Mouse (Mus musculus) lung, embryonic 14.5 days (tissue): Measurements from ENCODE around the gene Tectb. TPM values are rescaled to one million over a fixed set of nuclear protein-coding genes. Genes with fewer than 3 reads are reported as not detected.

Experiments used
- ATAC-seq: fragments of 200-750 bp; cut with Nextera tagmentation; 2 replicates; pipeline ENCODE4 v1.8.0; 2017; ENCODE audit warnings: mild to moderate bottlenecking, moderate TSS enrichment, moderate library complexity; ENCODE audit not compliant: insufficient read depth
- DNase-seq: peaks from one replicate; pipeline ENCODE4 v3.0.0-alpha.2; 2015
- H3K27ac ChIP-seq: fragments of 300-500 bp; sonication (generic); 2 replicates; pipeline ENCODE4 v1.5.1; 2014; ENCODE audit warnings: low read depth, mild to moderate bottlenecking, moderate library complexity
- H3K27me3 ChIP-seq: fragments of 300-500 bp; sonication (generic); 2 replicates; pipeline ENCODE4 v1.6.1; 2014; ENCODE audit warnings: low read length, control low read depth; ENCODE audit not compliant: insufficient read depth
- H3K36me3 ChIP-seq: fragments of 300-500 bp; sonication (generic); 2 replicates; pipeline ENCODE4 v1.6.1; 2014; ENCODE audit warnings: control low read depth; ENCODE audit not compliant: insufficient read depth
- H3K4me1 ChIP-seq: fragments of 300-500 bp; sonication (generic); 2 replicates; pipeline ENCODE4 v1.6.1; 2014; ENCODE audit warnings: antibody characterized with exemption, control low read depth; ENCODE audit not compliant: insufficient read depth
- H3K4me2 ChIP-seq: fragments of 300-500 bp; sonication (generic); 2 replicates; pipeline ENCODE4 v1.6.1; 2014; ENCODE audit warnings: mild to moderate bottlenecking
- H3K4me3 ChIP-seq: fragments of 300-500 bp; sonication (generic); 2 replicates; pipeline ENCODE4 v1.5.1; 2014; ENCODE audit warnings: low read depth, low read length
- H3K9ac ChIP-seq: fragments of 300-500 bp; sonication (generic); 2 replicates; pipeline ENCODE4 v1.6.1; 2014
- H3K9me3 ChIP-seq: fragments of 300-500 bp; sonication (generic); 2 replicates; pipeline ENCODE4 v1.6.1; 2016; ENCODE audit warnings: low read depth, low read length, control low read depth
- CTCF ChIP-seq: IDR thresholded peaks from 2 replicates; pipeline ENCODE4 v1.5.1; 2016; ENCODE audit warnings: antibody characterized with exemption, low read depth
- WGBS: fragments of 180-500 bp; shearing (Covaris S2); extraction: QIAGEN DNeasy Blood & Tissue Kit; methylation state at CpG from one replicate; pipeline ENCODE4 v1.1.7; 2014; 5-methylcytosine and 5-hydroxymethylcytosine counted together
- polyA plus RNA-seq: library from polyadenylated mRNA; unstranded; fragments of >200 nt; fragmentation: Nextera tagmentation; extraction: Ambion mirVana; gene quantifications from 2 replicates; pipeline ENCODE4 v1.2.1, GENCODE M21; 2014

The Tectb gene
- not detected in 2 replicates for polyA plus RNA-seq

DNA sequence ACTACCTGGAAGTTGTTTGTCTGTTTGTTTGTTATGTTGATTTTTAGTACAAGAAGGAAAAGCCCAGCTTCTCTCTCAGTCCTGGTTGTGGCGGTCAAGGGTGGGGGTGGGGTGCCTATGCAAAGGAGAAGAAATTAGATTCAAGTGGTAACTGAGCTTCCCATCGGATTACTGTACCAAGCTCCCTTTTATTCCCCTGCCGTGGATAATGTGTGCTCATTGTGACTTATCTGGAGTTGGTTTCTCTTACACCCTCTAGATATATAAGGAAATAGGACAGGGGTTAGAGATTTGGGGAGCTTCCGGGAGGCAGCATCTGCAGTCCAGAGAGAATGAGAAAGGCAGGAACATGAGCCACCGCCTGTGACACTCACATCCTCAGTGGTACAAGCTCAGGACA lies at the start of gene Tectb:
Tectb (plus strand) TSS at position 301 of the 400 bp plus-strand sequence.
- DNase-seq: no peak
- Histone ChIP-seq H3K4me2 (no peak within 1 kb of the TSS), H3K27ac (no peak within 1 kb of the TSS), H3K4me3 (no peak within 1 kb of the TSS), H3K9ac (no peak within 1 kb of the TSS), H3K36me3 (no peaks in the 10 kb centered on the region), H3K27me3 (no peaks in the 10 kb centered on the region), H3K9me3 (no peaks in the 10 kb centered on the region), H3K4me1 (no peaks in the 10 kb centered on the region)
- WGBS: 84% methylated on average over 5 of the region's 5 CpGs
- no peak for TF ChIP-seq CTCF
- ATAC-seq: no peak

DNA sequence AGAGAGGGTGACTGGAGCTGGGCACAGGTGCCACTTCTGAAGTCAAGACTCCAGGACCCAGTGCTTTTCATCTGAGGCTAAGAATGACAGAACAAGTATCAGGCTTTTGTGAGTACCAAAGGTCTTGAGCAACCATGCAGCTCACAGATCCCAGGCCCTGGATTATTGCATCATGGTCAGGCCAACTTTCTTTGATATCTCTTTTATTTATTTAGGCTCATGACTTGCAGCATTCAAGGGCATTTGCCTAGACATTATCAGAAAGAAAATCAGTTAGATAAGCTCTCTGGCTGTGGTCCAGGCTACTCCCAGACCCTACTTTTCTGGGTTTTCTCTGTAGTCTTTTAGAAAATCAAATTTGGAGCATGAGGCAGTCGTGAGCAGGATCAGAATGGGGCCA lies 48.8 kb upstream of the Tectb start:
- TF ChIP-seq CTCF: no peak
- H3K4me1 ChIP-seq: peaks cover 3% of the 10 kb centered on the region
- no peak overlapping the region for H3K9ac ChIP-seq
- H3K4me2 ChIP-seq: no peak overlapping the region
- ATAC-seq: no peak
- H3K27ac ChIP-seq: no peak overlapping the region
- DNase-seq: no peak
- WGBS: 35% methylated on average over 1 of the region's 1 CpGs
- no peaks in the 10 kb centered on the region for H3K27me3 ChIP-seq
- H3K36me3 ChIP-seq: no peaks in the 10 kb centered on the region
- H3K4me3 ChIP-seq: no peak overlapping the region
- H3K9me3 ChIP-seq: no peaks in the 10 kb centered on the region

DNA sequence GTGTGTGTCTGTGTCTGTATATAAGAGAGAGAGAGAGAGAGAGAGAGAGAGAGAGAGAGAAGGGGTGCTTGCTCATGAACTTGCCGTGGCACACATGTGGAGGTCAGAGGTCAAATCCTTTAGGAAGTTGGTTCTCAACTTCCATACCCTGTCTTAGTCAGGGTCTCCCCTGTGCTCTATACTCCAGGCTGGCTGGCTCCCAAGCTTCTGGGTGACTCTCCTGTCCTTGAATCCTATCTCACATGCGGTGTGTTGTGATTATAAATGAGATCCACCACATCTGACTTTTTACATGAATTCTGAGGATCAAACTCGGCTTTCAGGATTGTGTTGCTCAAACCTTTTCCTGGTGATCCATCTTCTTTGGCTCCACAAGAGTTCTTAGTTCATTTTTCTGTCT lies 48.1 kb upstream of the Tectb start:
- WGBS: 64% methylated on average over 3 of the region's 3 CpGs
- TF ChIP-seq CTCF: no peak
- ATAC-seq (no peak), DNase-seq (no peak)
- H3K9ac ChIP-seq: no peak overlapping the region
- H3K4me2 ChIP-seq: no peak overlapping the region
- no peaks in the 10 kb centered on the region for H3K27me3 ChIP-seq
- no peak overlapping the region for H3K4me3 ChIP-seq
- H3K9me3 ChIP-seq: no peaks in the 10 kb centered on the region
- no peaks in the 10 kb centered on the region for H3K36me3 ChIP-seq
- H3K4me1 ChIP-seq: peaks cover 10% of the 10 kb centered on the region
- no peak overlapping the region for H3K27ac ChIP-seq

DNA sequence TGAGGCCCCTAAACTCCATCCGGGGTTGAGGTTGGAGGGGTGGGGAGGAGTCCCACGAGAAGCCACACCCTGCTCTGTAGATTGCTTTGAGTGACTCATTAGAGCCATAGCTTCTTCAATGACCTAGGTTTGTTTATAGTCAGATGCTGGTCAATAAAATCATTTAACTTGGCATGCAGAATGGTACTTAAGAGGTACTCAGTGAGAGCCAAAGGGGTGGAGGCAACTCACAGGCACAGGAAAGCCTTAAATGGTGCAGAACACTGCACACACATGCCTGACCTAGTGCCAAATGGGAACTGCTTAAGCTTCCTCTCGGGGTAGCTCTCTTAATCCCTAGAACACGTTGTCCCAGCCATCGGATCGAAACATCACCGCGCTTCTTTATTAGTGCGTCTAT lies 46.0 kb upstream of the Tectb start:
- no peak for DNase-seq
- Histone ChIP-seq H3K27me3 (no peaks in the 10 kb centered on the region), H3K9ac (no peak overlapping the region), H3K4me3 (no peak overlapping the region), H3K9me3 (no peaks in the 10 kb centered on the region), H3K4me2 (no peak overlapping the region), H3K27ac (no peak overlapping the region), H3K36me3 (no peaks in the 10 kb centered on the region), H3K4me1 (peaks cover 11% of the 10 kb centered on the region)
- WGBS: 74% methylated on average over 9 of the region's 9 CpGs
- ATAC-seq: no peak
- TF ChIP-seq CTCF: no peak

GRCm38 (mm10) chr19:55135918-55136317 lies 44.6 kb upstream of the Tectb start:
- 88% methylated on average over 3 of the region's 3 CpGs for WGBS
- H3K4me2 ChIP-seq: no peak overlapping the region

GRCm38 (mm10) chr19:55136693-55137427 lies 43.7 kb upstream of the Tectb start:
- ATAC-seq: peak; percentile 66

More at GRCm38 (mm10) chr19:55135918-55136317, 44.6 kb upstream of the Tectb start:
- DNase-seq (no peak), ATAC-seq (no peak)
- peaks cover 11% of the 10 kb centered on the region for H3K4me1 ChIP-seq
- no peak overlapping the region for H3K27ac ChIP-seq
- TF ChIP-seq CTCF: no peak
- H3K9ac ChIP-seq: no peak overlapping the region
- no peaks in the 10 kb centered on the region for H3K36me3 ChIP-seq
- no peak overlapping the region for H3K4me3 ChIP-seq
- H3K27me3 ChIP-seq: no peaks in the 10 kb centered on the region
- no peaks in the 10 kb centered on the region for H3K9me3 ChIP-seq

GRCm38 (mm10) chr19:55137884-55138283 lies 42.6 kb upstream of the Tectb start:
- Histone ChIP-seq H3K4me1 (peaks cover 11% of the 10 kb centered on the region), H3K4me2 (no peak overlapping the region), H3K4me3 (no peak overlapping the region), H3K9ac (no peak overlapping the region), H3K36me3 (no peaks in the 10 kb centered on the region), H3K9me3 (no peaks in the 10 kb centered on the region), H3K27me3 (no peaks in the 10 kb centered on the region), H3K27ac (peak overlapping the region; percentile 19; the same call in 1 of the 2 replicates)
- peak; percentile 89 for ATAC-seq
- TF ChIP-seq CTCF: no peak
- DNase-seq: peak; percentile 74
- WGBS: 36% methylated on average over 7 of the region's 7 CpGs

More at GRCm38 (mm10) chr19:55136693-55137427, 43.7 kb upstream of the Tectb start:
- H3K27me3 ChIP-seq: no peaks in the 10 kb centered on the region
- H3K4me3 ChIP-seq: no peak overlapping the region
- TF ChIP-seq CTCF: no peak
- no peak overlapping the region for H3K4me2 ChIP-seq
- no peaks in the 10 kb centered on the region for H3K36me3 ChIP-seq
- DNase-seq: peak; percentile 87
- H3K9ac ChIP-seq: no peak overlapping the region
- H3K4me1 ChIP-seq: peaks cover 11% of the 10 kb centered on the region
- 36% methylated on average over 4 of the region's 4 CpGs for WGBS
- peak overlapping the region; percentile 19; the same call in 1 of the 2 replicates for H3K27ac ChIP-seq
- H3K9me3 ChIP-seq: no peaks in the 10 kb centered on the region
